Mouse (Mus musculus) heart, embryonic 13.5 days (tissue): Measurements from ENCODE around the gene Abca4. TPM values are rescaled to one million over a fixed set of nuclear protein-coding genes. Genes with fewer than 3 reads are reported as not detected.

Source experiments
- ATAC-seq: fragments of 200-750 bp; cut with Nextera tagmentation; 2 replicates; pipeline ENCODE4 v1.8.0; 2017; ENCODE audit warnings: moderate TSS enrichment; ENCODE audit not compliant: insufficient number of reproducible peaks, low FRiP score, low TSS enrichment; ENCODE audit errors: extremely low read depth
- H3K27ac ChIP-seq: fragments of 300-500 bp; sonication (generic); replicated peaks from 2 replicates; pipeline ENCODE4 v1.5.1; 2015; ENCODE audit warnings: moderate library complexity, mild to moderate bottlenecking, inconsistent platforms
- H3K27me3 ChIP-seq: fragments of 300-500 bp; sonication (generic); replicated peaks from 2 replicates; pipeline ENCODE4 v1.6.1; 2015; ENCODE audit warnings: mild to moderate bottlenecking, inconsistent platforms
- H3K36me3 ChIP-seq: fragments of 300-500 bp; sonication (generic); 2 replicates; pipeline ENCODE4 v1.6.1; 2015; ENCODE audit warnings: mild to moderate bottlenecking, inconsistent platforms
- H3K4me1 ChIP-seq: fragments of 300-500 bp; sonication (generic); 2 replicates; pipeline ENCODE4 v1.6.1; 2015; ENCODE audit warnings: inconsistent platforms
- H3K4me2 ChIP-seq: fragments of 300-500 bp; sonication (generic); 2 replicates; pipeline ENCODE4 v1.6.1; 2015; ENCODE audit warnings: inconsistent platforms, mild to moderate bottlenecking, moderate library complexity
- H3K4me3 ChIP-seq: fragments of 300-500 bp; sonication (generic); 2 replicates; pipeline ENCODE4 v1.5.1; 2015; ENCODE audit warnings: moderate library complexity, mild to moderate bottlenecking, inconsistent platforms
- H3K9ac ChIP-seq: fragments of 300-500 bp; sonication (generic); 2 replicates; pipeline ENCODE4 v1.6.1; 2015; ENCODE audit warnings: inconsistent platforms, mild to moderate bottlenecking, moderate library complexity
- H3K9me3 ChIP-seq: fragments of 300-500 bp; sonication (generic); 2 replicates; pipeline ENCODE4 v1.6.1; 2016; ENCODE audit warnings: inconsistent platforms
- WGBS: fragments of 180-500 bp; shearing (Covaris S2); methylation state at CpG from one replicate; pipeline ENCODE4 v1.1.7; 2015; ENCODE audit warnings: mixed read lengths; 5-methylcytosine and 5-hydroxymethylcytosine counted together
- polyA plus RNA-seq: library from polyadenylated mRNA; unstranded; fragments of >200 nt; fragmentation: Nextera tagmentation; extraction: Ambion mirVana; gene quantifications from 2 replicates; pipeline ENCODE4 v1.2.1, GENCODE M21; 2015

Abca4 gene
- polyA plus RNA-seq, 1 experiment from 2014 or later = 2.4 TPM

GRCm38 (mm10) chr3:122085157-122085989, 41.1 kb downstream of the Abca4 start:
- Histone ChIP-seq H3K9me3 (no peaks in the 10 kb centered on the region), H3K27me3 (no peaks in the 10 kb centered on the region), H3K9ac (no peak overlapping the region), H3K4me2 (no peak overlapping the region), H3K4me3 (no peak overlapping the region), H3K27ac (no peak overlapping the region), H3K36me3 (no peaks in the 10 kb centered on the region), H3K4me1 (peaks cover 13% of the 10 kb centered on the region)
- WGBS = 76% methylated on average over 18 of the region's 18 CpGs
- no peak for ATAC-seq

- 34% methylated on average over 11 of the region's 11 CpGs for WGBS
- Histone ChIP-seq H3K4me3 (no peak overlapping the region), H3K9ac (0 out of 2 replicates have a peak overlapping the region, but pooled peaks have one; percentile 14), H3K27ac (peak overlapping the region; percentile 67), H3K4me1 (peaks cover 13% of the 10 kb centered on the region), H3K27me3 (no peaks in the 10 kb centered on the region), H3K4me2 (no peak overlapping the region), H3K36me3 (no peaks in the 10 kb centered on the region), H3K9me3 (no peaks in the 10 kb centered on the region)
- peak; percentile 31 for ATAC-seq
Measured at GRCm38 (mm10) chr3:122088054-122088681, 43.9 kb downstream of the Abca4 start.

GRCm38 (mm10) chr3:122090338-122090737, 46.1 kb downstream of the Abca4 start:
- H3K4me1 ChIP-seq = peaks cover 13% of the 10 kb centered on the region
- no peaks in the 10 kb centered on the region for H3K36me3 ChIP-seq
- 53% methylated on average over 6 of the region's 6 CpGs for WGBS
- no peak overlapping the region for H3K4me3 ChIP-seq
- no peaks in the 10 kb centered on the region for H3K9me3 ChIP-seq
- no peaks in the 10 kb centered on the region for H3K27me3 ChIP-seq
- no peak overlapping the region for H3K4me2 ChIP-seq
- H3K27ac ChIP-seq = no peak overlapping the region
- H3K9ac ChIP-seq = no peak overlapping the region
- ATAC-seq = no peak

- Histone ChIP-seq H3K9me3 (no peaks in the 10 kb centered on the region), H3K4me2 (no peak overlapping the region), H3K9ac (no peak overlapping the region), H3K4me3 (no peak overlapping the region), H3K36me3 (no peaks in the 10 kb centered on the region), H3K4me1 (peaks cover 48% of the 10 kb centered on the region), H3K27ac (no peak overlapping the region), H3K27me3 (no peaks in the 10 kb centered on the region)
- 29% methylated on average over 5 of the region's 5 CpGs for WGBS
- no peak for ATAC-seq
Measured at GRCm38 (mm10) chr3:122099713-122100112, 55.5 kb downstream of the Abca4 start.

- no peak overlapping the region for H3K4me2 ChIP-seq
- H3K27ac ChIP-seq = no peak overlapping the region
- WGBS = 41% methylated on average over 7 of the region's 7 CpGs
- no peak for ATAC-seq
- H3K27me3 ChIP-seq = no peaks in the 10 kb centered on the region
- no peaks in the 10 kb centered on the region for H3K9me3 ChIP-seq
- H3K4me3 ChIP-seq = no peak overlapping the region
- H3K9ac ChIP-seq = no peak overlapping the region
- no peaks in the 10 kb centered on the region for H3K36me3 ChIP-seq
- H3K4me1 ChIP-seq = peaks cover 34% of the 10 kb centered on the region
Measured at GRCm38 (mm10) chr3:122102091-122102490, 57.8 kb downstream of the Abca4 start.

- H3K27ac ChIP-seq = peak overlapping the region; percentile 28; the same call in 1 of the 2 replicates
- peak overlapping the region; percentile 68 for H3K9ac ChIP-seq
- peak overlapping the region; percentile 68 for H3K4me2 ChIP-seq
- WGBS = 18% methylated on average over 20 of the region's 20 CpGs
- H3K4me3 ChIP-seq = peak overlapping the region; percentile 43
- no peaks in the 10 kb centered on the region for H3K9me3 ChIP-seq
- no peaks in the 10 kb centered on the region for H3K27me3 ChIP-seq
- H3K4me1 ChIP-seq = peaks cover 26% of the 10 kb centered on the region
- ATAC-seq = peak; percentile 20; the same call in 1 of the 2 replicates
- no peaks in the 10 kb centered on the region for H3K36me3 ChIP-seq
Measured at GRCm38 (mm10) chr3:122103864-122104808, 59.9 kb downstream of the Abca4 start.

GRCm38 (mm10) chr3:122106920-122107319, 62.7 kb downstream of the Abca4 start:
- Histone ChIP-seq H3K27me3 (0 out of 2 replicates have a peak, but pooled peaks cover 4% of the 10 kb centered on the region), H3K9ac (no peak overlapping the region), H3K36me3 (no peaks in the 10 kb centered on the region), H3K27ac (no peak overlapping the region), H3K4me1 (peaks cover 34% of the 10 kb centered on the region), H3K9me3 (no peaks in the 10 kb centered on the region), H3K4me3 (no peak overlapping the region), H3K4me2 (peak overlapping the region; percentile 20; the same call in 1 of the 2 replicates)
- no peak for ATAC-seq
- 56% methylated on average over 8 of the region's 8 CpGs for WGBS

- Histone ChIP-seq H3K27ac (0 out of 2 replicates have a peak overlapping the region, but pooled peaks have one; percentile 34), H3K9me3 (no peaks in the 10 kb centered on the region), H3K4me1 (peaks cover 36% of the 10 kb centered on the region), H3K27me3 (0 out of 2 replicates have a peak, but pooled peaks cover 7% of the 10 kb centered on the region), H3K9ac (no peak overlapping the region), H3K4me3 (no peak overlapping the region), H3K36me3 (no peaks in the 10 kb centered on the region), H3K4me2 (peak overlapping the region; percentile 20; the same call in 1 of the 2 replicates)
- 58% methylated on average over 14 of the region's 14 CpGs for WGBS
- ATAC-seq = no peak
Measured at GRCm38 (mm10) chr3:122107643-122108194, 63.5 kb downstream of the Abca4 start.

- Histone ChIP-seq H3K4me1 (peaks cover 31% of the 10 kb centered on the region), H3K9ac (no peak overlapping the region), H3K27ac (no peak overlapping the region), H3K27me3 (0 out of 2 replicates have a peak, but pooled peaks cover 7% of the 10 kb centered on the region), H3K4me2 (no peak overlapping the region), H3K9me3 (no peaks in the 10 kb centered on the region), H3K4me3 (no peak overlapping the region), H3K36me3 (no peaks in the 10 kb centered on the region)
- no peak for ATAC-seq
- 52% methylated on average over 4 of the region's 4 CpGs for WGBS
Measured at GRCm38 (mm10) chr3:122109461-122109860, 65.2 kb downstream of the Abca4 start.

GRCm38 (mm10) chr3:122111141-122111981, 67.1 kb downstream of the Abca4 start:
- Histone ChIP-seq H3K9me3 (no peaks in the 10 kb centered on the region), H3K36me3 (no peaks in the 10 kb centered on the region), H3K4me1 (peaks cover 31% of the 10 kb centered on the region), H3K27ac (no peak overlapping the region), H3K4me2 (no peak overlapping the region), H3K27me3 (0 out of 2 replicates have a peak, but pooled peaks cover 7% of the 10 kb centered on the region), H3K9ac (no peak overlapping the region), H3K4me3 (no peak overlapping the region)
- 0 out of 2 replicates have a peak, but pooled peaks have one; percentile 38 for ATAC-seq
- 36% methylated on average over 9 of the region's 9 CpGs for WGBS
